Mouse (Mus musculus): ENCODE measurements around the gene Sdhaf3. TPM values are rescaled to one million over a fixed set of nuclear protein-coding genes. Genes with fewer than 3 reads are reported as not detected.

Sdhaf3 gene
- 1 to 10 TPM; 3.9 to 6.9 TPM for total RNA-seq (2023)

DNA sequence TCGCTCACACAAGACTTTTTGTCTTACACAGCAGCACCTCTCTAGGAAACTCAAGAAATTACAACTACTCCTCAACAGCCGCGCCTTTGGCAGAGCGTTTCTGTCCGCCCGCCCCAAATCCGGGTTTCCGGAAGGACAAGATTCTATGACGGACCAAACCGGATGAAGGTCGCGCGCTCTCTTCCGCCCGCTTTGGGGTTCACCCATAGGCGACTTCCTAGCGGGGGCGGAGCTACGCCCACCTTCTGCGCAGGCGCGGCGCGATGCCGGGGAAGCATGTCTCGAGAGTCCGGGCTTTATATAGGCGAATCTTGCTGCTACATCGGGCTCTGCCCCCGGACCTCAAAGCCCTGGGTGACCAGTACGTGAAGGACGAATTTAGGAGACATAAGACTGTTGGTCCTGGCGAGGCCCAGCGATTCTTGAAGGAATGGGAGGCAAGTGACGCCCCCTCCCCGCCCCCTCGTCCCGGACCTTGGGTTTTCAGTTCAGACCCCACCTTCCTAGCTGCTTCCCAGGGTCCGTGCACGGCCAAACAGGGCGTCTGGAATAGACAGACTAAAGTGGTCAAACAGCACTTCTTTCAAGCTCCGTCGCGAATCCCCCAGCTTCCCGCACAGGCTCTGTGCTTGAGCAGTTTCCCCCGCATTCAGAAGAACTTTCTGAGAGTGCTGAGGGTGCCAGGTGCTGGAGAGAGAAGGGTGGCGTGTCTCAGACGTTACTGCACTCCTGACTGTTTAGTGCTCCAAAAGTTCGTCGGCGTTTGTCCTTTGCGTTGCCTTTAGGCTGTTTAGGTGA, at the start of gene Sdhaf3:
TSS of gene Sdhaf3 (plus strand) at position 241 of the 798 bp plus-strand sequence.

Other genes starting within 250 kb of the Sdhaf3 start
- gene Dlx6, start 92.7 kb upstream of the Sdhaf3 start, total RNA-seq (2023) = not detected
- gene Dlx5, start 73.9 kb upstream of the Sdhaf3 start, total RNA-seq (2023) = not detected

All from B cell, adult 67 days (primary cell).